Mouse (Mus musculus) thymus, adult 2 months (tissue): ENCODE results near the gene Atp11a. TPM values are rescaled to one million over a fixed set of nuclear protein-coding genes. Genes with fewer than 3 reads are reported as not detected.

Experiments
- DNase-seq: peaks from one replicate; pipeline ENCODE4 v3.0.0; 2021
- H3K27ac ChIP-seq: fragments of 200-500 bp; 2 replicates; pipeline ENCODE4 v1.5.1; 2012; ENCODE audit warnings: low read length, control low read depth; ENCODE audit not compliant: control insufficient read depth, insufficient read depth
- H3K27me3 ChIP-seq: fragments of 200-500 bp; 2 replicates; pipeline ENCODE4 v1.6.1; 2012; ENCODE audit warnings: mild to moderate bottlenecking, low read length, moderate library complexity, mixed read lengths; ENCODE audit not compliant: control insufficient read depth, insufficient read depth
- H3K36me3 ChIP-seq: fragments of 200-500 bp; 2 replicates; pipeline ENCODE4 v1.6.1; 2012; ENCODE audit warnings: mild to moderate bottlenecking, low read length, moderate library complexity; ENCODE audit not compliant: control insufficient read depth, insufficient read depth
- H3K4me1 ChIP-seq: fragments of 200-500 bp; replicated peaks from 2 replicates; pipeline ENCODE4 v1.6.1; 2012; ENCODE audit warnings: low read length; ENCODE audit not compliant: control insufficient read depth, insufficient read depth
- H3K4me3 ChIP-seq: fragments of 200-500 bp; 2 replicates; pipeline ENCODE4 v1.5.1; 2012; ENCODE audit warnings: mild to moderate bottlenecking, low read length, control low read depth, moderate library complexity; ENCODE audit not compliant: control insufficient read depth, insufficient read depth
- CTCF ChIP-seq: fragments of 200-500 bp; IDR thresholded peaks from 2 replicates; pipeline ENCODE4 v1.5.1; 2012; ENCODE audit warnings: mild to moderate bottlenecking, control low read depth, low read length, moderate library complexity, borderline replicate concordance; ENCODE audit not compliant: control insufficient read depth, poor library complexity, insufficient read depth; ENCODE audit errors: extremely low read depth
- POLR2A ChIP-seq: fragments of 200-500 bp; IDR thresholded peaks from 2 replicates; pipeline ENCODE4 v1.6.1; 2012; ENCODE audit warnings: mild to moderate bottlenecking, low read length, control low read depth, moderate library complexity; ENCODE audit not compliant: control insufficient read depth, poor library complexity, insufficient read depth; ENCODE audit errors: extremely low read depth
- WGBS: fragments of 180-500 bp; shearing (Covaris S2); methylation state at CpG from one replicate; pipeline ENCODE4 v1.1.7; 2018; 5-methylcytosine and 5-hydroxymethylcytosine counted together
- polyA plus RNA-seq: library from polyadenylated mRNA; depleted of rRNA; stranded (reverse); fragments of >200 nt; gene quantifications from 2 replicates; pipeline ENCODE4 v1.2.3, GENCODE M21; 2012

Gene Atp11a
- polyA plus RNA-seq, 1 experiment, result 64.8 TPM

- Histone ChIP-seq H3K27me3 (no peaks in the 10 kb centered on the region), H3K4me1 (no peaks in the 10 kb centered on the region; the same call in 1 of the 2 replicates), H3K4me3 (no peak overlapping the region), H3K36me3 (no peaks in the 10 kb centered on the region), H3K27ac (no peak overlapping the region)
- TF ChIP-seq POLR2A (no peak), CTCF (no peak)
- WGBS, result 94% methylated on average over 4 of the region's 4 CpGs
- DNase-seq, result no peak
Measured at GRCm38 (mm10) chr8:12764971-12765370, 8.2 kb downstream of the Atp11a start.

GRCm38 (mm10) chr8:12767176-12767575, 10.4 kb downstream of the Atp11a start:
- Histone ChIP-seq H3K4me1 (no peaks in the 10 kb centered on the region), H3K27me3 (no peaks in the 10 kb centered on the region), H3K36me3 (no peaks in the 10 kb centered on the region), H3K4me3 (no peak overlapping the region), H3K27ac (no peak overlapping the region)
- WGBS, result 98% methylated on average over 3 of the region's 3 CpGs
- DNase-seq, result no peak
- TF ChIP-seq CTCF (no peak), POLR2A (no peak)

GRCm38 (mm10) chr8:12768747-12769146, 11.9 kb downstream of the Atp11a start:
- no peak overlapping the region for H3K27ac ChIP-seq
- no peaks in the 10 kb centered on the region for H3K27me3 ChIP-seq
- H3K36me3 ChIP-seq, result no peaks in the 10 kb centered on the region
- H3K4me3 ChIP-seq, result no peak overlapping the region
- H3K4me1 ChIP-seq, result no peaks in the 10 kb centered on the region
- TF ChIP-seq CTCF (no peak), POLR2A (no peak)
- DNase-seq, result no peak
- 94% methylated on average over 6 of the region's 6 CpGs for WGBS

GRCm38 (mm10) chr8:12769296-12769695, 12.5 kb downstream of the Atp11a start:
- TF ChIP-seq POLR2A (no peak), CTCF (no peak)
- H3K27ac ChIP-seq, result no peak overlapping the region
- no peak for DNase-seq
- no peaks in the 10 kb centered on the region for H3K4me1 ChIP-seq
- no peak overlapping the region for H3K4me3 ChIP-seq
- no peaks in the 10 kb centered on the region for H3K27me3 ChIP-seq
- WGBS, result over 99% methylated on average over 7 of the region's 7 CpGs
- no peaks in the 10 kb centered on the region for H3K36me3 ChIP-seq

- Histone ChIP-seq H3K36me3 (no peaks in the 10 kb centered on the region), H3K27me3 (no peaks in the 10 kb centered on the region), H3K27ac (no peak overlapping the region), H3K4me3 (no peak overlapping the region), H3K4me1 (no peaks in the 10 kb centered on the region)
- TF ChIP-seq CTCF, result no peak
- no peak for TF ChIP-seq POLR2A
- WGBS, result 93% methylated on average over 2 of the region's 2 CpGs
- DNase-seq, result no peak
Measured at GRCm38 (mm10) chr8:12772319-12772718, 15.5 kb downstream of the Atp11a start.

GRCm38 (mm10) chr8:12773914-12774313, 17.1 kb downstream of the Atp11a start:
- WGBS, result 96% methylated on average over 4 of the region's 4 CpGs
- Histone ChIP-seq H3K4me3 (no peak overlapping the region), H3K27ac (no peak overlapping the region), H3K36me3 (no peaks in the 10 kb centered on the region), H3K27me3 (no peaks in the 10 kb centered on the region), H3K4me1 (no peaks in the 10 kb centered on the region)
- DNase-seq, result no peak
- TF ChIP-seq CTCF, result no peak
- no peak for TF ChIP-seq POLR2A

- no peaks in the 10 kb centered on the region for H3K4me1 ChIP-seq
- 84% methylated on average over 4 of the region's 4 CpGs for WGBS
Measured at GRCm38 (mm10) chr8:12774872-12775298, 18.1 kb downstream of the Atp11a start.

More at GRCm38 (mm10) chr8:12774872-12775298, 18.1 kb downstream of the Atp11a start:
- Histone ChIP-seq H3K27me3 (no peaks in the 10 kb centered on the region), H3K27ac (no peak overlapping the region), H3K36me3 (no peaks in the 10 kb centered on the region), H3K4me3 (no peak overlapping the region)
- no peak for DNase-seq
- TF ChIP-seq POLR2A (no peak), CTCF (no peak)
